Mouse (Mus musculus) layer of hippocampus, adult 18-20 months (tissue): ENCODE data around the gene B4galnt4. TPM values are rescaled to one million over a fixed set of nuclear protein-coding genes. Genes with fewer than 3 reads are reported as not detected.

Experiments
- DNase-seq, 2 experiments: peaks; one replicate each; pipeline ENCODE4 v3.0.0; 2022; ENCODE audit warnings: low spot score in 2 of 2
- total RNA-seq, 2 experiments: library from RNA; stranded (reverse); gene quantifications; 2 replicates each; pipeline ENCODE4 v1.2.3; 2021

Gene B4galnt4
- total RNA-seq, 2 experiments from 2014 or later, result 84.2 to 86.8 TPM

GRCm38 (mm10) chr7:141068351-141068750 lies 7.4 kb downstream of the B4galnt4 start:
- no peak for DNase-seq

GRCm38 (mm10) chr7:141070058-141070862 lies 9.4 kb downstream of the B4galnt4 start:
- DNase-seq, result peak; percentile 66 to 88

GRCm38 (mm10) chr7:141072017-141072745 lies 11.3 kb downstream of the B4galnt4 start:
- DNase-seq, result peak in 1 of 2 experiments; percentile 76

GRCm38 (mm10) chr7:141073782-141074181 lies 12.9 kb downstream of the B4galnt4 start:
- DNase-seq, result peak in 1 of 2 experiments; percentile 60

GRCm38 (mm10) chr7:141077841-141078240 lies 16.9 kb downstream of the B4galnt4 start, which contains the start of gene Pkp3:
Gene Pkp3, plus strand, starts transcription at chr7:141078218.
- no peak for DNase-seq

GRCm38 (mm10) chr7:141078876-141079275 lies 18.0 kb downstream of the B4galnt4 start:
- DNase-seq, result no peak

- DNase-seq, result no peak
Measured at GRCm38 (mm10) chr7:141079481-141080449, 18.9 kb downstream of the B4galnt4 start.

- DNase-seq, result no peak
Measured at GRCm38 (mm10) chr7:141087894-141088293, 27.0 kb downstream of the B4galnt4 start.

GRCm38 (mm10) chr7:141088473-141088872 lies 27.6 kb downstream of the B4galnt4 start:
- DNase-seq, result no peak

- DNase-seq, result no peak
Measured at GRCm38 (mm10) chr7:141090228-141090627, 29.3 kb downstream of the B4galnt4 start.

GRCm38 (mm10) chr7:141092051-141092735 lies 31.3 kb downstream of the B4galnt4 start:
- DNase-seq, result peak in 1 of 2 experiments; percentile 48

- DNase-seq, result no peak
Measured at GRCm38 (mm10) chr7:141093950-141094349, 33.0 kb downstream of the B4galnt4 start.

- DNase-seq, result no peak
Measured at GRCm38 (mm10) chr7:141094487-141095205, 33.7 kb downstream of the B4galnt4 start.

- no peak for DNase-seq
Measured at GRCm38 (mm10) chr7:141096021-141096420, 35.1 kb downstream of the B4galnt4 start.

GRCm38 (mm10) chr7:141096649-141097056 lies 35.7 kb downstream of the B4galnt4 start:
- DNase-seq, result no peak

GRCm38 (mm10) chr7:141097177-141097576 lies 36.3 kb downstream of the B4galnt4 start:
- no peak for DNase-seq

GRCm38 (mm10) chr7:141099911-141100691 lies 39.2 kb downstream of the B4galnt4 start, which contains the start of gene Sigirr:
Gene Sigirr, minus strand, starts transcription at chr7:141100572.
- DNase-seq, result peak in 1 of 2 experiments; percentile 30

GRCm38 (mm10) chr7:141103161-141103560 lies 42.3 kb downstream of the B4galnt4 start:
- DNase-seq, result no peak

- no peak for DNase-seq
Measured at GRCm38 (mm10) chr7:141115874-141116273, 55.0 kb downstream of the B4galnt4 start.
